Mouse (Mus musculus) adrenal gland, postnatal 4 days (tissue): Measurements from ENCODE around the gene Atp1a2. TPM values are rescaled to one million over a fixed set of nuclear protein-coding genes. Genes with fewer than 3 reads are reported as not detected.

ENCODE experiments used
- DNase-seq, 2 experiments: peaks; one replicate each; pipeline ENCODE4 v3.0.0; 2021 to 2022; ENCODE audit warnings: low spot score in 2 of 2, mixed read lengths in 2 of 2
- long read RNA-seq, 2 experiments: library from polyadenylated mRNA; stranded (forward); transcript quantifications; one replicate each; pipeline ENCODE4 v2.0.0; 2021
- total RNA-seq, 2 experiments: library from RNA; stranded (reverse); gene quantifications; 2 replicates each; pipeline ENCODE4 v1.2.3; 2021

Atp1a2 gene
- total RNA-seq, result 10 to 100 TPM; 50.9 to 70.2 TPM
- long read RNA-seq, experiment 1, full-length matches to known transcripts, result 9 of 21 reads
- long read RNA-seq, experiment 1, partial matches to known transcripts, result 7 of 21 reads
- long read RNA-seq, experiment 1, other reads (novel, unspliced or antisense), result 5 of 21 reads
- long read RNA-seq, experiment 2, full-length matches to known transcripts, result 61 of 74 reads
- long read RNA-seq, experiment 2, partial matches to known transcripts, result 8 of 74 reads
- long read RNA-seq, experiment 2, other reads (novel, unspliced or antisense), result 5 of 74 reads

GRCm38 (mm10) chr1:172297611-172298537, at the start of gene Atp1a2:
Gene Atp1a2, minus strand, starts transcription at chr1:172298064.
- no peak for DNase-seq

- DNase-seq, result no peak
These were observed 49.5 kb upstream of the Atp1a2 start for GRCm38 (mm10) chr1:172347382-172347781.

DNA sequence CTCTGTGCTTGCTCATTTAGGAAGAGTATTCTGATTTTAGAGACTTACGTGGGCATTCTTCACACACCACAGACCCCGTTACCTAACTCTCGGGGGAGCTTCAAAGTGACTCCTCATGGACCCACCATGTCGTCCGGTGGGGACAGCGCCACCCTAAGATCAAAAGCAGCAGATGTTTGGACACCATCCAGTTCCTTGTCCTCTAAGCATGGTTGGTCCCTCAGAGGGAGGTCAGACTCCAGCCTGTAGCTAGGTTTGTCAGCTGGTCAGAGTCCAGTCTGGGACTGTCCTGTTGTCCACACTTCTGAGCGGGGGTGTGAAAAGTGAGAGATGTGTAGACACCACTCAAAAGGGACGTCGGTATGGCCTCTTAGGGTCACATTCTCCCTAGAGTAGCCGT, 48.8 kb upstream of the Atp1a2 start:
- DNase-seq, result no peak

DNA sequence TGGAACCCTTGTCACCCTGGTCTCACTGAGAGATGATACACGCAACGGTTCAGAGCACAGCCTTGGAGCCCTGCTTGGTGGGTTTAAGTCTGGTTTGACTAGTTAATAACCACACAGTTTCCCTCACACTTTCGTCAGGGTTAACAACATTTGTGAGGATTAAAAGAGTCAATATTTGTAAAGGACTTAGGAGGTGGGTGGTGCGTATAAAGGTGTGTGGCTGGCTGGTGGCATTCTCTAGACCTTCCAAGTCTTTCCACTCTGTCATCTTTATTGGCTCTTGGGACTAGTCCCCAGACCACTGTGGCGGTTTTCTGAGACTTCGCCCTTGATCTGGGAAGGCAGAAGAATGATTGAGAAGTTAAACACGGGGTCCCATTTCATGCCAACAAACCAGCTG, 47.0 kb upstream of the Atp1a2 start:
- no peak for DNase-seq

- DNase-seq, result no peak
These were observed 46.0 kb upstream of the Atp1a2 start for GRCm38 (mm10) chr1:172343914-172344313.

DNA sequence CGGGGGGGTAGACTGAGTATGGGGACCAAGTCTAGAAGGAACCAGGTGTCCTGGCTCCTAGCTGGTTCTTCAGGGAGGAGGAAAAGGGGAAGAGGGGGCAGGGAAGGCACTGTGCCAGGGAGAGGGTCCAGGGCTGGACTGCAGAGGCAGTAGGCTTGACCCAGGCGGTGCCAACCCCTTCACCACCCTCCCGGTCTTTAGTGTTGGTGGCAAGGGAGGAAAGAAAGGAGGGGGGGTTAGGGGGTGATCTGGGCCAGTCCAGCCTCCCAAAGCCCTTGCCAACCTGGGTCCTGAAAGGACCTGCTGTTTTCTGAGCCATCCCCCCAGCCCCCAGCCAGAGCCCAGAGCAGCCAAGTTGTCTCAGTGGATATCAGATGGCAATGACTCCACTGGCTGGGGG, 44.9 kb upstream of the Atp1a2 start:
- no peak for DNase-seq

DNA sequence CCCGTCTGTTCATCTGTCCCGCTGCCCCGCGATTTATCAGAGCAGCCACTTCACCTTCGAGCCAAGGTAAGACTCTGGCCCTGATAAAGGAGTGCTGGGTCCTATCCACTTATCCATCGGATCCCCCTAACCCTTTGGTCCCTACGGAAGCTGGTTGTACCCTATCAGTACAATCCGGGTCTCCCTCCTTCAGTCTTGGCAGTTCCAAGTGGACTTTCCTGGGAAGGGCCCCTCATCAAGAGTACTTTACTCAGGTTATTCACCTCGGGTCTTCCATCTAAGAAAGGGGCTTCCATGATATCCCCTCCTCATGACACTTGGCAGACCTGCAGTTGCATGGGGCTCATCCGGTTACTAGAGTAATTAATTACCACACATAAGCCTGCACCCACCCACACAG, 43.5 kb upstream of the Atp1a2 start:
- no peak for DNase-seq

GRCm38 (mm10) chr1:172340729-172341321, 43.0 kb upstream of the Atp1a2 start, which contains the start of gene Kcnj10:
Gene Kcnj10, plus strand, starts transcription at chr1:172341210.
- DNase-seq, result peak; percentile 53 to 58

DNA sequence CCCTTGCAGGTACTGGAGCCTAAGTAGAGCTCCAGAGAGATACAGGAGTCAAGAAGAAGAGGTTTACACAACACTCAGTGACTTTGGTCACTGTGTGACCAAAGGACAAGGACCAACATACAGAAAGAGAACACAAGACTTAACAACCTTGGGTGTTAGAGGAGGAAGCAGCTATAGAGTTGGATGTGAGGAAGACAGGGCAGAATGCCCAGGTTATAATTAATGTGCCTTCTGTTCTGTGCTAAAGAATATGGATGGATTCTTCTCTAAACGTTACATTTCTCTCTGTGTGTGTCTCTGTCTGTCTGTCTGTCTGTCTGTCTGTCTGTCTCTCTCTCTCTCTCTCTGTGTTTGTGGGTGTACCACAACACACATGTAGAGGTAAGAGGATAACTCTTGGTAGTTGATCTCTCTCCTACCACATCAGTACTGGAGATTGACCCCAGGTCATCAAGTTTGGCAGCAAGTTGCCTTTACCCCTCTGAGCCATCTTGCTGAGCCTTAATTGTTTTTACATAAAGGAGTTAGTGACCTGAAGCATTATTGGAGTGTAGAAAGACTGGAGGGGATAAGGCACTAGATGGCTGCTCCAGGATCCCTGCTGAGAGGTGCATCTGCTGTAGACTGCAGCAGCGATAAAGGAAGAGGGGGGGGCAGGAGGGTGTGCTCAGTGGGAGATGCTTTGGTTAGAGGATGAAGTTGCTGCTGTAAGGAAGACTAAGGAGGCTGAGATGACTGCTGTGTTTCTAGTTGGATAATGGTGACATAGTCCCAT, 39.7 kb upstream of the Atp1a2 start:
- no peak for DNase-seq

GRCm38 (mm10) chr1:172335804-172336203, 37.9 kb upstream of the Atp1a2 start:
- no peak for DNase-seq

- DNase-seq, result no peak
These were observed 35.6 kb upstream of the Atp1a2 start for GRCm38 (mm10) chr1:172333512-172333911.

DNA sequence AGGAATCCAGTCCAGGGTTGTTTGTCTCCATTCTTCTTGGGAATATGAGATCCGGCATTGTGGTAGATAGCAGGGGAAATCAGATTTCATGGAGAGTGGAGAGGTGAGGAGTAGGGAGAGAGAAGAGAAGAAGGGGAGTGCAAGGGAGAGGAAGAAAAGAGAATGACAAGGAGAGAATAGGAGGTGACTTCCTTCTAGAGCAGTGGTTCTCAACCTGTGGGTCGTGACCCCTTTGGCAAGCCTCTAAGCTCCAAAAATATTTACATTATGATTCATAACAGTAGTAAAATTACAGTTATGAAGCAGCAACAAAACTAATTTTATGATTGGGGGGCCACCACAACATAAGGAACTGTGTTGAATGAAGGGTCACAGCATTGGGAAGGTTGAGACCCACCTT, 35.1 kb upstream of the Atp1a2 start:
- DNase-seq, result no peak

DNA sequence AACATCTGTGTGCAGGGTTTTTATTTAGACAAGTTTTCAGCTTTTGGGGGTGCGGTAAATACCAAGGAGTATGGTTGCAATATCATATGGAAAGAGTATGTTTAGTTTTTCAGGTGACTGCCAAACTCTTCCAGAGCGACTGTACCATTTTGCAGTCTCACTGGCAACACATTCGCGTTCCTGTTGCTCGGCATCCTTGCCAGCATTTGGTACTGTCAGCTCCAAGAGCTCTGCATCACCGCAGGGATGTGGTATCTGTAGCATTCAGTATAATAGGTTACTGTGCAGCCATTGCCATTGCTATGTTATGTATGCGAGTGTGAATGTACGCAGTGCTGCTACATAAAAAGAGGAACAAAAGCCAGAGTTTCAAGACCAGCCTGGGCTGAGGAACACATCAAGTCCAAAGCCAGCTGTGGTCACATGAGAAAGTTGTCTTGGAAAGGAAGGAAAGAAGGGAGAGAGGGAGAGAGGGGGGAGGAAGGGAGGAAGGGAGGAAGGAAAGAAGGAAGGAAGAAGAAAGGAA, 33.6 kb upstream of the Atp1a2 start:
- DNase-seq, result no peak

- no peak for DNase-seq
These were observed 31.8 kb upstream of the Atp1a2 start for GRCm38 (mm10) chr1:172329616-172330015.

DNA sequence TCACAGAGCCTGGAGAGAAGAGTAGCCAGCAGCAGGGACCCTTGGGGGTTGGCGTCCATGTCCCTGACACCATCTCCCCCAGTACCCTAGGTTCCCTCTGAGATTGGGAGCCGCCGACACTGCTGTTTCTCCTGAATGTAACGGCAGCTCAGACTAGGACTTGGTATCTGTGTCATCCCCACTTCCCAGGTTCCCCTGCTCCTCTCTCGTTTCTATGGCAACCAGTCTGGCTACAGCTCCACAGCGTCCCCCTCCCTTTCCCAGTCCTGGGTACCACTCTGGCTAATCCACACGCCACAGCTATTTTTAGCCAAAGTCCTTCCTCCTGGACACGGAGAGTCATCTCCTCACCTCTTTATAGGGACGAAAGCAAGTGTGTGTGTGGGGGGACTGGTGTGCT, 31.3 kb upstream of the Atp1a2 start, which contains the start of gene Kcnj9:
Gene Kcnj9, minus strand, starts transcription at position 188 of the 400 bp plus-strand sequence.
- DNase-seq, result no peak

DNA sequence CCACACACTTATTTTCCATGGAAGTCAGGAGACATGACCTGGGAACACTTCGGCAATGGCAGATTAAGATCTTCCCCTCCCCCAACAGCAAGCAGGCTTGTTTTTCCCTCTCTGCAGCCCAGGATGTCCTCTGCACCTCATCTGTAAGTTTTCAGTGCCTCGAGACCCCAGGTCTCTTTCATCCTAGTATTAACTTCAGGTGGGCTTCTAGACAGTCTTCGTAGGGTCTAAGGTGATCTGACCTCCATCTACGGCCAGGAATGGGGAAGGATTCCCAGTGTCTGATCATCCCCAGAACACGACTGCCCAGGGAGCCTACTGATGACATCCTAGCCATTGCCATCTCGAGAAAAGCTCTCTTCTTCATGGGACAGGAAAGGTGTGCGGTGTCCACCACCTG, 30.6 kb upstream of the Atp1a2 start:
- DNase-seq, result no peak

DNA sequence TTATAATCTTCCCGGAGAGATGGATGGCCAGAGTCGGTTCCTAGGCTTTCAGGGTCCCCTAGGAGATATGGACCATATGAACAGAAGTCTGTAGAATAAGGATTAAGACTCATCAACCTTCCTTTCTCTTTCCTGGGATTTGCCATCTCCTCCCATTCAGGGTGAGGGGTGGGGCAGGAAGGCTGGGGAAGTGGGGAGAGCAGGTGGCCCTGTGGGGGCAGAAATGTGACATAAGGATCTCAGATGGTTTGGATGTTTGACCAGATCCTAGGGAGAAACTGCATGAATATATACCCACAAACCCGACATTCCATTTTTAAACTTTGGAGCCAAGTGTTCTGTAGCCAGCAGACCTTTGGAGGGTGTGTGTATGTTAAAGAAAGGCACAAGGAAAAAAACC, 30.2 kb upstream of the Atp1a2 start:
- no peak for DNase-seq

DNA sequence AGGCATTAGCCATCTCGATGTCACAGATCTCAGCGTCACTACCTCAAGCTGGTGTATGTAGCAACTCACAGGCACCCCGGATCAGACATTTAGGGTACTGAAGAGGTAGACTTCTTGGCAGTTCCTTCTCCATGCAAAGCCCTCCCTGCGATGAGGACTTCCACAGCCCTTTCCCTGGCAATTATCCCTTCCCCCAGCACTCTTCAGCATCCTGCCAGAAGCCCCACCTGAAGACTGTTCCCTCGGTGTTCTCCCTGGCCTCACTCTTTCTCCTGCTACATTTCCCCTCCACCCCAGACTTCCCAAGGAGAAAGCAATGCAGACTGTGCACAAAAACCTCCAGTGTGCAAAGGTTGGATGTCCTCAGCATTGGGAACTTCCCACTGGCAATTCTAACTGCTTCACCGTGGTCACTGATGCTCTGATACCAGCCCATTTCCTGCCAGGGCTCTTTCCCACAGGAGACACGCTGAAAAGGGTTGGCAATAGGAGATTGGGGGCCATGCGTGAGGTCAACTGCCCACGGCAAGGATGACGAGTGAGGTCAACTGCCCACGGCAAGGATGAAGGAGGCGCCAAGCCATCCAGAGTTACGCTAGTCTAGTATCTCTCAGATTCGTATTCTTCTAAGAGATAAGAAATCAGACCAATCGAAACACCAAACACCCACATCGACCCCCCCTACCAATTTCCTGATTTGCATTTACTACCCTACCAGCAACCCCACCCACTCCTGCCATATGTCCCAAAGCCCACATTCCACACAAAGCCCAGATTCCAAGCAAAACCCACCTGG, 29.5 kb upstream of the Atp1a2 start:
- no peak for DNase-seq

GRCm38 (mm10) chr1:172326684-172327083, 28.8 kb upstream of the Atp1a2 start:
- no peak for DNase-seq
